In genomic region chr11:96795491-96795890, GRCm38 (mm10) we compare ENCODE assay signal across 15 mouse cellular contexts. TPM values are rescaled to one million over a fixed set of nuclear protein-coding genes. Genes with fewer than 3 reads are reported as not detected.
DNase-seq lines count a peak whose midpoint lies in the region.
"Had no signal": no experiment of that assay in that cellular context is flagged by ENCODE, and none has a peak within 500 bp of the region (broad histone marks: within the 10 kb centered on the region; RNA-seq: fewer than 3 reads in every experiment).

No protein-coding gene starts in this region.

- peak; percentile 84 for DNase-seq in heart, adult 11 months
- no peak for DNase-seq in heart, adult 9 months (ENCODE audit: low spot score in 2 of 2)
- DNase-seq in ES-CJ7 (ENCODE audit: low read depth, low spot score) (peak; percentile 58), ZHBTc4 (ENCODE audit: low read depth, low spot score) (peak; percentile 51)
- DNase-seq in frontal cortex, adult 2 months (ENCODE audit: extremely low spot score in 1 of 2, low spot score in 1 of 2), result no peak
- no peak for DNase-seq in urinary bladder, postnatal 36 days (ENCODE audit: low spot score in 2 of 2)
- DNase-seq in cerebellum, adult 18-20 months, result no peak
- DNase-seq: adrenal gland, postnatal 10 days; adrenal gland, postnatal 36 days; cerebellum, adult 2 months; cerebellum, adult 9-11 months; cerebellum, postnatal 25 days; forebrain, postnatal 0 days; gastrocnemius, postnatal 25 days; heart, adult 2 months had no signal

RNA-seq across cellular contexts. Expression of gene Cbx1, which starts 6.6 kb away (rescaled TPM):
- 37.5 and 42.8 TPM in 2 replicates for polyA plus RNA-seq in frontal cortex, adult 2 months (2012; rRNA removed)

RNA-seq across cellular contexts. Expression of gene Snx11, which starts 18.1 kb away (rescaled TPM):
- polyA plus RNA-seq in frontal cortex, adult 2 months (2012; rRNA removed), result 42.0 and 48.0 TPM in 2 replicates

RNA-seq across cellular contexts. Expression of gene Nfe2l1, which starts 34.3 kb away (rescaled TPM):
- polyA plus RNA-seq in frontal cortex, adult 2 months (2012; rRNA removed), result 184 and 186 TPM in 2 replicates

RNA-seq across cellular contexts. Expression of gene Copz2, which starts 54.2 kb away (rescaled TPM):
- polyA plus RNA-seq in frontal cortex, adult 2 months (2012; rRNA removed), result 13.3 and 16.2 TPM in 2 replicates

Comparison
In these comparisons a context has a peak if more than half of its experiments do, and no peak if none do; other contexts are left out.
1. DNase-seq: peak in heart, adult 11 months (single experiment), ES-CJ7 (single experiment) and ZHBTc4 (single experiment); none in heart, adult 9 months (0 of 2), frontal cortex, adult 2 months (0 of 2), urinary bladder, postnatal 36 days (0 of 2) and cerebellum, adult 18-20 months (0 of 2).